ENCODE assay signal across 10 mouse cellular contexts in genomic region chr17:71000255-71000654, GRCm38 (mm10). TPM values are rescaled to one million over a fixed set of nuclear protein-coding genes. Genes with fewer than 3 reads are reported as not detected.
DNase-seq lines count a peak whose midpoint lies in the region; ATAC-seq and TF ChIP-seq lines count a peak whose summit lies in the region.
"Had no signal": no experiment of that assay in that cellular context is flagged by ENCODE, and none has a peak within 500 bp of the region (broad histone marks: within the 10 kb centered on the region; RNA-seq: fewer than 3 reads in every experiment).

No protein-coding gene starts in this region.

- peak overlapping the region; percentile 68 for H3ac ChIP-seq in C2C12 (ENCODE audit: control insufficient read depth, insufficient read length, low read depth)

- H3K27me3 ChIP-seq in heart, embryonic 10.5 days (ENCODE audit: insufficient read depth, poor library complexity, severe bottlenecking) = no peaks in the 10 kb centered on the region
- no peaks in the 10 kb centered on the region for H3K27me3 ChIP-seq in C2C12 (ENCODE audit: control insufficient read depth, insufficient read depth, insufficient read length)
- no peaks in the 10 kb centered on the region for H3K27me3 ChIP-seq in embryonic facial prominence, embryonic 15.5 days
- H3K27me3 ChIP-seq in limb, embryonic 15.5 days = no peaks in the 10 kb centered on the region

- peak overlapping the region; percentile 93 for H3K4me3 ChIP-seq in heart, embryonic 10.5 days
- H3K4me3 ChIP-seq in C2C12 (ENCODE audit: insufficient read depth, poor library complexity, severe bottlenecking) = peak overlapping the region; percentile 99
- peak overlapping the region; percentile 95 for H3K4me3 ChIP-seq in embryonic facial prominence, embryonic 15.5 days (replicated peaks)
- peak overlapping the region; percentile 91 for H3K4me3 ChIP-seq in limb, embryonic 15.5 days

- H3K4me1 ChIP-seq in heart, embryonic 10.5 days = peaks cover 44% of the 10 kb centered on the region
- H3K4me1 ChIP-seq in embryonic facial prominence, embryonic 15.5 days = peaks cover 30% of the 10 kb centered on the region
- H3K4me1 ChIP-seq in limb, embryonic 15.5 days = peaks cover 31% of the 10 kb centered on the region

- peak overlapping the region; percentile 100 for H3K27ac ChIP-seq in heart, embryonic 10.5 days
- H3K27ac ChIP-seq in embryonic facial prominence, embryonic 15.5 days (replicated peaks) = no peak overlapping the region
- 0 out of 2 replicates have a peak overlapping the region, but pooled peaks have one; percentile 1 for H3K27ac ChIP-seq in limb, embryonic 15.5 days

- no peak for TF ChIP-seq CTCF in C2C12 (IDR thresholded peaks at IDR 0.05; ENCODE audit: control insufficient read depth, insufficient read depth, insufficient read length)

- peak overlapping the region; percentile 60 for H3K4me2 ChIP-seq in embryonic facial prominence, embryonic 15.5 days (replicated peaks)
- peak overlapping the region; percentile 39 for H3K4me2 ChIP-seq in limb, embryonic 15.5 days

- peaks cover 64% of the 10 kb centered on the region for H3K79me3 ChIP-seq in C2C12 (ENCODE audit: low read depth)

- H3K79me2 ChIP-seq in C2C12 (ENCODE audit: control insufficient read depth, insufficient read depth) = peaks cover 68% of the 10 kb centered on the region

- peaks cover 15% of the 10 kb centered on the region for H3K36me3 ChIP-seq in heart, embryonic 10.5 days
- peaks cover 42% of the 10 kb centered on the region for H3K36me3 ChIP-seq in C2C12 (ENCODE audit: control insufficient read depth, insufficient read depth)
- H3K36me3 ChIP-seq in embryonic facial prominence, embryonic 15.5 days = peaks cover 13% of the 10 kb centered on the region
- H3K36me3 ChIP-seq in limb, embryonic 15.5 days = peaks cover 5% of the 10 kb centered on the region

- 0 out of 2 replicates have a peak overlapping the region, but pooled peaks have one; percentile 9 for H3K9ac ChIP-seq in embryonic facial prominence, embryonic 15.5 days
- no peak overlapping the region for H3K9ac ChIP-seq in limb, embryonic 15.5 days

- no peaks in the 10 kb centered on the region for H3K9me3 ChIP-seq in heart, embryonic 10.5 days
- H3K9me3 ChIP-seq in embryonic facial prominence, embryonic 15.5 days (replicated peaks) = no peaks in the 10 kb centered on the region
- no peaks in the 10 kb centered on the region for H3K9me3 ChIP-seq in limb, embryonic 15.5 days

- 56% methylated on average over 2 of the region's 2 CpGs for WGBS in heart, embryonic 10.5 days
- WGBS in embryonic facial prominence, embryonic 15.5 days = 41% methylated on average over 2 of the region's 2 CpGs
- WGBS in limb, embryonic 15.5 days = 40% methylated on average over 2 of the region's 2 CpGs

- DNase-seq in heart, embryonic 10.5 days (ENCODE audit: low spot score) = no peak
- no peak for DNase-seq in heart, postnatal 4 days
- no peak for DNase-seq in left cerebral cortex, adult 11 months (ENCODE audit: low spot score)
- no peak for DNase-seq in cerebellum, postnatal 10 days
- no peak for DNase-seq in embryo, embryonic 11 days
- DNase-seq: layer of hippocampus, postnatal 36 days; thymus, postnatal 25 days had no signal

- no peak for ATAC-seq in embryonic facial prominence, embryonic 15.5 days (ENCODE audit: insufficient number of reproducible peaks, low FRiP score, low TSS enrichment, low read depth)
- no peak for ATAC-seq in limb, embryonic 15.5 days (ENCODE audit: insufficient number of reproducible peaks, low FRiP score, low TSS enrichment, low read depth)

TF ChIP-seq in C2C12, 6 proteins besides CTCF, POLR2A, EP300 and RAD21:
- TF ChIP-seq MYOD1 (IDR thresholded peaks at IDR 0.05; ENCODE audit: control insufficient read depth, insufficient read length, low read depth) (no peak), USF1 (IDR thresholded peaks at IDR 0.05; ENCODE audit: low read depth) (no peak), MAX (IDR thresholded peaks at IDR 0.05) (no peak), CEBPB (IDR thresholded peaks at IDR 0.05; ENCODE audit: low read depth) (no peak), MYOG (IDR thresholded peaks at IDR 0.05; ENCODE audit: control insufficient read depth, extremely low read depth, insufficient read length) (no peak), FOSL1 (IDR thresholded peaks at IDR 0.05; ENCODE audit: insufficient read depth, low read length, poor library complexity, severe bottlenecking) (no peak)
TF ChIP-seq in C2C12: peak in this region for 0.

RNA-seq across cellular contexts. Expression of gene Myom1, which starts 2.2 kb away (rescaled TPM):
- polyA plus RNA-seq in heart, embryonic 10.5 days (2016; fragmentation: Nextera tagmentation; extraction: Ambion mirVana) = 109 and 198 TPM in 2 replicates
- total RNA-seq in heart, postnatal 4 days (2021) = 100 to 1,000 TPM; 944 to 986 TPM
- 0.35 TPM for polyA plus RNA-seq in C2C12 (2012; fragmentation: generic; extraction: Trizol)
- 22.9 and 32.8 TPM in 2 replicates for polyA plus RNA-seq in embryonic facial prominence, embryonic 15.5 days (2015; fragmentation: Nextera tagmentation; extraction: Ambion mirVana)
- 18.3 and 36.2 TPM in 2 replicates for polyA plus RNA-seq in limb, embryonic 15.5 days (2015; fragmentation: Nextera tagmentation; extraction: Ambion mirVana)

RNA-seq across cellular contexts. Expression of gene Myl12a, which starts 2.4 kb away (rescaled TPM):
- polyA plus RNA-seq in heart, embryonic 10.5 days (2016; fragmentation: Nextera tagmentation; extraction: Ambion mirVana) = 742 and 776 TPM in 2 replicates
- 100 to 1,000 TPM; 733 to 785 TPM for total RNA-seq in heart, postnatal 4 days (2021)
- 770 TPM for polyA plus RNA-seq in C2C12 (2012; fragmentation: generic; extraction: Trizol)
- 665 and 690 TPM in 2 replicates for polyA plus RNA-seq in embryonic facial prominence, embryonic 15.5 days (2015; fragmentation: Nextera tagmentation; extraction: Ambion mirVana)
- polyA plus RNA-seq in limb, embryonic 15.5 days (2015; fragmentation: Nextera tagmentation; extraction: Ambion mirVana) = 682 and 757 TPM in 2 replicates

Comparison
In these comparisons a context has a peak if more than half of its experiments do, and no peak if none do; other contexts are left out.
1. RNA of gene Myom1, which starts 2.2 kb away (polyA plus RNA-seq): 109 to 198 TPM in heart, embryonic 10.5 days, 22.9 to 32.8 TPM in embryonic facial prominence, embryonic 15.5 days and 18.3 to 36.2 TPM in limb, embryonic 15.5 days; 0.35 TPM in C2C12 (single experiment); every median in the first group is over 10 times any median in the second.
2. Peak in every context shown above with its lines, with median percentiles within 50 percentile points of each other: H3K4me3 ChIP-seq.